Mouse (Mus musculus): ENCODE measurements around the gene Gm3486. TPM values are rescaled to one million over a fixed set of nuclear protein-coding genes. Genes with fewer than 3 reads are reported as not detected.

The Gm3486 gene
- polyA plus RNA-seq (2014; fragmentation: Illumina TruSeq; extraction: RNeasy Lipid Tissue Mini Kit (QIAGEN cat#74804); ENCODE audit: low read depth, low replicate concordance) = not detected

GRCm38 (mm10) chr14:41489385-41489784 is at the start of gene Gm3486:
Gene Gm3486, minus strand, starts transcription at chr14:41489485.

GRCm38 (mm10) chr14:41453418-41453817 is 35.9 kb downstream of the Gm3486 start, which contains the start of gene Gm7954:
Gene Gm7954, minus strand, starts transcription at chr14:41453518.

Other genes starting within 250 kb of the Gm3486 start
- gene Gm2832, start 210.7 kb downstream of the Gm3486 start, polyA plus RNA-seq (2014; fragmentation: Illumina TruSeq; extraction: RNeasy Lipid Tissue Mini Kit (QIAGEN cat#74804); ENCODE audit: low read depth, low replicate concordance) = not detected
- gene Gm5798, start 140.9 kb downstream of the Gm3486 start, polyA plus RNA-seq (2014; fragmentation: Illumina TruSeq; extraction: RNeasy Lipid Tissue Mini Kit (QIAGEN cat#74804); ENCODE audit: low read depth, low replicate concordance) = not detected
- gene Gm7945, start 103.1 kb downstream of the Gm3486 start, polyA plus RNA-seq (2014; fragmentation: Illumina TruSeq; extraction: RNeasy Lipid Tissue Mini Kit (QIAGEN cat#74804); ENCODE audit: low read depth, low replicate concordance) = not detected
- gene Gm6482, start 81.2 kb downstream of the Gm3486 start, polyA plus RNA-seq (2014; fragmentation: Illumina TruSeq; extraction: RNeasy Lipid Tissue Mini Kit (QIAGEN cat#74804); ENCODE audit: low read depth, low replicate concordance) = not detected
- not detected for gene Gm7954, start 36.0 kb downstream of the Gm3486 start, polyA plus RNA-seq (2014; fragmentation: Illumina TruSeq; extraction: RNeasy Lipid Tissue Mini Kit (QIAGEN cat#74804); ENCODE audit: low read depth, low replicate concordance)
- gene Gm7970, start 66.1 kb upstream of the Gm3486 start, polyA plus RNA-seq (2014; fragmentation: Illumina TruSeq; extraction: RNeasy Lipid Tissue Mini Kit (QIAGEN cat#74804); ENCODE audit: low read depth, low replicate concordance) = not detected
- gene 1700049E17Rik2, start 83.7 kb upstream of the Gm3486 start, polyA plus RNA-seq (2014; fragmentation: Illumina TruSeq; extraction: RNeasy Lipid Tissue Mini Kit (QIAGEN cat#74804); ENCODE audit: low read depth, low replicate concordance) = not detected
- gene Gm3072, start 135.1 kb upstream of the Gm3486 start, polyA plus RNA-seq (2014; fragmentation: Illumina TruSeq; extraction: RNeasy Lipid Tissue Mini Kit (QIAGEN cat#74804); ENCODE audit: low read depth, low replicate concordance) = not detected
- not detected for gene Gm3676, start 157.0 kb upstream of the Gm3486 start, polyA plus RNA-seq (2014; fragmentation: Illumina TruSeq; extraction: RNeasy Lipid Tissue Mini Kit (QIAGEN cat#74804); ENCODE audit: low read depth, low replicate concordance)
- not detected for gene Gm8068, start 212.4 kb upstream of the Gm3486 start, polyA plus RNA-seq (2014; fragmentation: Illumina TruSeq; extraction: RNeasy Lipid Tissue Mini Kit (QIAGEN cat#74804); ENCODE audit: low read depth, low replicate concordance)

Measured in kidney, adult 10 weeks (tissue).